22 mouse cellular contexts compared by ENCODE assay signal in the genomic region with DNA sequence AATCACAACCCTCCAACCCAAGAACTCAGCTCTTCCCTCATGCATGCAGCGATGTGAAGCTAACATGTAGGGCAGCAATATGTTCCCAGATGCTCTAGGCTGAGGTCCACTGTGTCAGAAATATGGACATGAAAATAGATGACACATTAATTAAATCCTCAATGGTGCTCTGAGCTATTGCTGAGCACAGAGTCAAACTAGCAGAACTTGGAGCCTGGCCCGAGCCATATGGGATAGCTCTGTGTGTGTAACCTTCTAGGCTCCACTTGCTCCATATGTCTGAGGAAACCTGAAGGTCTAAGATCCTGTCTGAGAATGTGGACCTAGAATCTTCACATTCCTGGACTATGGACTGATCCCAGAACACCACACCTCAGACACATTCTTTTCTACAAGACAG.
A peak's percentile ranks its signal among the peaks of the same experiment; 100 is the strongest.
DNase-seq lines count a peak whose midpoint lies in the region; ATAC-seq lines count a peak whose summit lies in the region.
"Had no signal": no experiment of that assay in that cellular context is flagged by ENCODE, and none has a peak within 500 bp of the region (broad histone marks: within the 10 kb centered on the region; RNA-seq: fewer than 3 reads in every experiment).

No protein-coding gene starts in this region.

- no peak overlapping the region for H3K9ac ChIP-seq in liver, embryonic 11.5 days (ENCODE audit: low read depth, low read length)
- H3K9ac ChIP-seq: embryonic facial prominence, embryonic 13.5 days; forebrain, embryonic 13.5 days; forebrain, postnatal 0 days; heart, embryonic 13.5 days; hindbrain, embryonic 12.5 days; intestine, embryonic 15.5 days had no signal

- intact Hi-C loops in left cerebral cortex, postnatal 4 days (cut with DNase I) = no loop called here
- intact Hi-C loops in left cerebral cortex, postnatal 25 days (cut with DNase I) = no loop called here

- no peaks in the 10 kb centered on the region for H3K36me3 ChIP-seq in liver, embryonic 11.5 days (ENCODE audit: control insufficient read depth, insufficient read depth, low read length)
- H3K36me3 ChIP-seq: embryonic facial prominence, embryonic 13.5 days; G1E; heart, embryonic 13.5 days; hindbrain, embryonic 12.5 days; intestine, embryonic 15.5 days had no signal

- H3K4me2 ChIP-seq in liver, embryonic 11.5 days = no peak overlapping the region
- H3K4me2 ChIP-seq: embryonic facial prominence, embryonic 13.5 days; forebrain, embryonic 13.5 days; heart, embryonic 13.5 days; hindbrain, embryonic 12.5 days; intestine, embryonic 15.5 days had no signal

- ATAC-seq in cerebellum, adult (ENCODE audit: insufficient number of reproducible peaks, low FRiP score, low TSS enrichment) = no peak
- ATAC-seq in liver, embryonic 11.5 days (replicated peaks; ENCODE audit: low FRiP score) = no peak
- ATAC-seq: CD4-positive, CD25-positive, alpha-beta regulatory T cell, adult 4 months; forebrain, embryonic 13.5 days; forebrain, postnatal 0 days; intestine, embryonic 15.5 days had no signal

- H3K27me3 ChIP-seq in liver, embryonic 11.5 days (replicated peaks; ENCODE audit: control insufficient read depth, insufficient read depth, low read length) = no peaks in the 10 kb centered on the region
- H3K27me3 ChIP-seq: embryonic facial prominence, embryonic 13.5 days; forebrain, embryonic 13.5 days; heart, embryonic 13.5 days; hindbrain, embryonic 12.5 days; intestine, embryonic 15.5 days had no signal

- H3K4me3 ChIP-seq in liver, embryonic 11.5 days (ENCODE audit: low read depth, low read length) = no peak overlapping the region
- H3K4me3 ChIP-seq: embryonic facial prominence, embryonic 13.5 days; forebrain, embryonic 13.5 days; gastrocnemius, adult 2 months; heart, embryonic 13.5 days; hindbrain, embryonic 12.5 days; intestine, embryonic 15.5 days had no signal

- no peak overlapping the region for H3K27ac ChIP-seq in liver, embryonic 11.5 days (ENCODE audit: low read depth, low read length)
- H3K27ac ChIP-seq: embryonic facial prominence, embryonic 13.5 days; forebrain, embryonic 13.5 days; gastrocnemius, adult 2 months; heart, embryonic 13.5 days; hindbrain, embryonic 12.5 days; intestine, embryonic 15.5 days had no signal

- H3K4me1 ChIP-seq in liver, embryonic 11.5 days (replicated peaks; ENCODE audit: control insufficient read depth, insufficient read depth, low read length) = no peaks in the 10 kb centered on the region
- H3K4me1 ChIP-seq: embryonic facial prominence, embryonic 13.5 days; forebrain, embryonic 13.5 days; heart, embryonic 13.5 days; hindbrain, embryonic 12.5 days; intestine, embryonic 15.5 days had no signal

- peak; percentile 2 for DNase-seq in cerebellum, adult 11-12 months
- peak; percentile 67 for DNase-seq in left cerebral cortex, postnatal 4 days
- DNase-seq in left cerebral cortex, postnatal 25 days (ENCODE audit: low spot score in 2 of 2) = no peak
- DNase-seq in cerebellum, adult 9-11 months = peak; percentile 6
- DNase-seq in cerebellum, postnatal 36 days = peak; percentile 24 to 26
- no peak for DNase-seq in liver, embryonic 11.5 days (ENCODE audit: low spot score)
- no peak for DNase-seq in kidney, adult 8-10 months
- DNase-seq: adrenal gland, postnatal 10 days; B cell, adult 2 months; forebrain, postnatal 0 days; gastrocnemius, adult 2 months; gastrocnemius, postnatal 25 days; heart, postnatal 36 days; kidney, adult 18-20 months had no signal

- no peaks in the 10 kb centered on the region for H3K9me3 ChIP-seq in liver, embryonic 11.5 days (ENCODE audit: control insufficient read depth, low read length)
- H3K9me3 ChIP-seq: embryonic facial prominence, embryonic 13.5 days; forebrain, embryonic 13.5 days; G1E; heart, embryonic 13.5 days; hindbrain, embryonic 12.5 days; intestine, embryonic 15.5 days had no signal

- WGBS in liver, embryonic 11.5 days = 76% methylated on average over 2 of the region's 2 CpGs

Comparison
In these comparisons a context has a peak if more than half of its experiments do, and no peak if none do; other contexts are left out.
1. DNase-seq: peak in cerebellum, adult 11-12 months (single experiment), left cerebral cortex, postnatal 4 days (single experiment), cerebellum, adult 9-11 months (single experiment) and cerebellum, postnatal 36 days (2 of 2); none in left cerebral cortex, postnatal 25 days (0 of 2), liver, embryonic 11.5 days (single experiment) and kidney, adult 8-10 months (0 of 2).